Mouse (Mus musculus): ENCODE data around the gene Gbp6. TPM values are rescaled to one million over a fixed set of nuclear protein-coding genes. Genes with fewer than 3 reads are reported as not detected.
A peak's percentile ranks its signal among the peaks of the same experiment; 100 is the strongest.
"Not testable (repeated sequence)": the region's sequence is repeated elsewhere in the genome, so short reads cannot be mapped to it uniquely, and the experiment has no call there.

Gbp6 gene
- 7.2 and 11.6 TPM in 2 replicates for total RNA-seq (2014; rRNA removed; ENCODE audit: low replicate concordance)
- polyA plus RNA-seq (2015; fragmentation: Nextera tagmentation; extraction: Ambion mirVana), result 1.9 and 2.2 TPM in 2 replicates

GRCm38 (mm10) chr5:105293226-105294165 is at the start of gene Gbp6, which contains the start of gene Gm43302:
TSS of gene Gbp6 (minus strand) at chr5:105293698.
TSS of gene Gm43302 (minus strand) at chr5:105293695.
- H3K9ac ChIP-seq (replicated peaks; ENCODE audit: low read depth, low read length); H3K4me1 ChIP-seq (ENCODE audit: control insufficient read depth, insufficient read depth); H3K27me3 ChIP-seq (ENCODE audit: control insufficient read depth, insufficient read depth, low read length); H3K36me3 ChIP-seq (replicated peaks; ENCODE audit: control insufficient read depth, insufficient read depth, low read length); H3K9me3 ChIP-seq (replicated peaks; ENCODE audit: control insufficient read depth, low read length): not testable (repeated sequence)
- H3K4me2 ChIP-seq (ENCODE audit: low read depth, low read length), result peak within 1 kb of the TSS; percentile 43
- ATAC-seq (ENCODE audit: insufficient read depth, low read depth) (peak; percentile 67; the same call in 1 of the 2 replicates), DNase-seq (ENCODE audit: low spot score) (peak; percentile 47)
- peak within 1 kb of the TSS; percentile 5; the same call in 1 of the 2 replicates for H3K4me3 ChIP-seq (ENCODE audit: low read depth, low read length)
- 28% methylated on average over 3 of the region's 3 CpGs for WGBS
- peak within 1 kb of the TSS; percentile 68 for H3K27ac ChIP-seq (ENCODE audit: low read depth)

- H3K4me3 ChIP-seq (ENCODE audit: low read depth, low read length), result no peak overlapping the region
- no peaks in the 10 kb centered on the region for H3K9me3 ChIP-seq (replicated peaks; ENCODE audit: control insufficient read depth, low read length)
- WGBS, result 69% methylated on average over 2 of the region's 2 CpGs
- H3K27ac ChIP-seq (ENCODE audit: low read depth), result no peak overlapping the region
- ATAC-seq (ENCODE audit: insufficient read depth, low read depth) (no peak), DNase-seq (ENCODE audit: low spot score) (no peak)
- TF ChIP-seq EP300 (IDR thresholded peaks at IDR 0.05; ENCODE audit: low read depth) (no peak), CTCF (IDR thresholded peaks at IDR 0.05; ENCODE audit: low read depth) (no peak)
- H3K27me3 ChIP-seq (ENCODE audit: control insufficient read depth, insufficient read depth, low read length), result no peaks in the 10 kb centered on the region
- no peak overlapping the region for H3K9ac ChIP-seq (replicated peaks; ENCODE audit: low read depth, low read length)
- H3K36me3 ChIP-seq (replicated peaks; ENCODE audit: control insufficient read depth, insufficient read depth, low read length), result no peaks in the 10 kb centered on the region
- no peaks in the 10 kb centered on the region for H3K4me1 ChIP-seq (ENCODE audit: control insufficient read depth, insufficient read depth)
- no peak overlapping the region for H3K4me2 ChIP-seq (ENCODE audit: low read depth, low read length)
These were observed 47.8 kb upstream of the Gbp6 start for GRCm38 (mm10) chr5:105341281-105341680.

DNA sequence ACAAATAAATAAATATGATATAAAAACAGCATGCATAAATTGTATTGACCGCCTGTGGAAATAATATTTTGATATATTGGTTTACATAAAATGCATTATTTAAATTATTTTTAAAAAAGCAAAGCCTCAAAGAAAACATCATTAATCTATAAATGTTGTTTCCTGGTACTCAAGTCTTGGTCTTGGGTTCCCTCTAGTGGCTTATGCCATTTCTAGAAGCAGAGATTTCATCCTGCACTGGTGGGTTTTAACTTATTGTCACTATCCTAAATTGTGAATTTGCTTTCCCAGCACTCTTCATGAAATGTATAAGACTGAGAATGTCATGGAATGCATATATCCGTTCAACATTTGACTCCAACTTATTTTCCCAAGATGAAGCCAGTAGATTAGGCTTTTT is 29.0 kb upstream of the Gbp6 start:
- no peak overlapping the region for H3K9ac ChIP-seq (replicated peaks; ENCODE audit: low read depth, low read length)
- ATAC-seq (ENCODE audit: insufficient read depth, low read depth) (no peak), DNase-seq (ENCODE audit: low spot score) (peak; percentile 11)
- WGBS, result 60% methylated on average over 2 of the region's 2 CpGs
- no peaks in the 10 kb centered on the region for H3K36me3 ChIP-seq (replicated peaks; ENCODE audit: control insufficient read depth, insufficient read depth, low read length)
- H3K9me3 ChIP-seq (replicated peaks; ENCODE audit: control insufficient read depth, low read length), result no peaks in the 10 kb centered on the region
- H3K4me1 ChIP-seq (ENCODE audit: control insufficient read depth, insufficient read depth), result no peaks in the 10 kb centered on the region
- H3K27ac ChIP-seq (ENCODE audit: low read depth), result no peak overlapping the region
- TF ChIP-seq CTCF (IDR thresholded peaks at IDR 0.05; ENCODE audit: low read depth) (peak; percentile 54), EP300 (IDR thresholded peaks at IDR 0.05; ENCODE audit: low read depth) (no peak)
- H3K4me3 ChIP-seq (ENCODE audit: low read depth, low read length), result no peak overlapping the region
- no peak overlapping the region for H3K4me2 ChIP-seq (ENCODE audit: low read depth, low read length)
- no peaks in the 10 kb centered on the region for H3K27me3 ChIP-seq (ENCODE audit: control insufficient read depth, insufficient read depth, low read length)

GRCm38 (mm10) chr5:105310941-105311340 is 17.4 kb upstream of the Gbp6 start:
- 67% methylated on average over 2 of the region's 2 CpGs for WGBS
- Histone ChIP-seq H3K27me3 (ENCODE audit: control insufficient read depth, insufficient read depth, low read length) (no peaks in the 10 kb centered on the region), H3K36me3 (replicated peaks; ENCODE audit: control insufficient read depth, insufficient read depth, low read length) (no peaks in the 10 kb centered on the region), H3K4me2 (ENCODE audit: low read depth, low read length) (no peak overlapping the region), H3K9ac (replicated peaks; ENCODE audit: low read depth, low read length) (no peak overlapping the region), H3K4me1 (ENCODE audit: control insufficient read depth, insufficient read depth) (no peaks in the 10 kb centered on the region), H3K9me3 (replicated peaks; ENCODE audit: control insufficient read depth, low read length) (no peaks in the 10 kb centered on the region), H3K4me3 (ENCODE audit: low read depth, low read length) (no peak overlapping the region), H3K27ac (ENCODE audit: low read depth) (no peak overlapping the region)
- ATAC-seq (ENCODE audit: insufficient read depth, low read depth) (no peak), DNase-seq (ENCODE audit: low spot score) (no peak)
- TF ChIP-seq CTCF (IDR thresholded peaks at IDR 0.05; ENCODE audit: low read depth) (no peak), EP300 (IDR thresholded peaks at IDR 0.05; ENCODE audit: low read depth) (no peak)

- not testable (repeated sequence) for ATAC-seq (ENCODE audit: insufficient read depth, low read depth); H3K27me3 ChIP-seq (ENCODE audit: control insufficient read depth, insufficient read depth, low read length); H3K9me3 ChIP-seq (replicated peaks; ENCODE audit: control insufficient read depth, low read length); H3K4me3 ChIP-seq (ENCODE audit: low read depth, low read length); H3K4me1 ChIP-seq (ENCODE audit: control insufficient read depth, insufficient read depth); H3K9ac ChIP-seq (replicated peaks; ENCODE audit: low read depth, low read length); H3K27ac ChIP-seq (ENCODE audit: low read depth); H3K36me3 ChIP-seq (replicated peaks; ENCODE audit: control insufficient read depth, insufficient read depth, low read length); H3K4me2 ChIP-seq (ENCODE audit: low read depth, low read length); DNase-seq (ENCODE audit: low spot score)
- WGBS, result 58% methylated on average over 1 of the region's 1 CpGs
These were observed 15.7 kb upstream of the Gbp6 start for GRCm38 (mm10) chr5:105309148-105309547.

DNA sequence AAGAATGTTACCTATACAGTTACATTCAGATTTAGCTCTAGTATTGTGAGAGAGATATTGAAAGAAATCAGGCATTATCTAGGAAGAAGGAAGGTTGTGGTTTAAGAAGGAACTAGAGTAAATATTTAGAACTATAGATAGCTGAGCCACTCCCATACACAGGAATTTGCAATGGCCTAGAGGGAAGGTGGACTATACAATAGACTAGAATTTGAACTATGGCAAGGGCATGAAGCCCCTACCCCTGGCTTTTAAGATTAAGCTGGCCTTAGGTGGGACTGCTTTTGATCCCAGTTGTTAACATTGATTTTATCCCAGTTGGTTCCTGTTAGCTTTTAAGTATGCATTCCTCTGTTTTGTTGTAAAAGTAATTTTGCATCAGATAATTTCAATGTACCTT is 13.4 kb upstream of the Gbp6 start:
- H3K27ac ChIP-seq (ENCODE audit: low read depth); H3K9ac ChIP-seq (replicated peaks; ENCODE audit: low read depth, low read length); H3K9me3 ChIP-seq (replicated peaks; ENCODE audit: control insufficient read depth, low read length); H3K36me3 ChIP-seq (replicated peaks; ENCODE audit: control insufficient read depth, insufficient read depth, low read length); H3K4me3 ChIP-seq (ENCODE audit: low read depth, low read length); ATAC-seq (ENCODE audit: insufficient read depth, low read depth); H3K27me3 ChIP-seq (ENCODE audit: control insufficient read depth, insufficient read depth, low read length); H3K4me2 ChIP-seq (ENCODE audit: low read depth, low read length); H3K4me1 ChIP-seq (ENCODE audit: control insufficient read depth, insufficient read depth); DNase-seq (ENCODE audit: low spot score): not testable (repeated sequence)
